Mouse (Mus musculus) CH12.LX (cell line): ENCODE data around the gene Vstm5. TPM values are rescaled to one million over a fixed set of nuclear protein-coding genes. Genes with fewer than 3 reads are reported as not detected.
"Not testable (repeated sequence)": the region's sequence is repeated elsewhere in the genome, so short reads cannot be mapped to it uniquely, and the experiment has no call there.

Experiments
- DNase-seq: peaks from one replicate; pipeline ENCODE4 v3.0.0-alpha.2; 2013; ENCODE audit errors: extremely low read depth
- H3K27ac ChIP-seq: 2 replicates; pipeline ENCODE4 v1.5.1; 2012; ENCODE audit warnings: low read depth, mild to moderate bottlenecking, control low read depth, moderate library complexity; ENCODE audit not compliant: insufficient read depth
- H3K27me3 ChIP-seq: replicated peaks from 2 replicates; pipeline ENCODE3; 2012; ENCODE audit warnings: inconsistent platforms
- H3K36me3 ChIP-seq, 2 experiments: replicated peaks in 1 of 2; 2 replicates each; pipeline versions ENCODE3 to v1.6.1; 2012; ENCODE audit warnings: inconsistent platforms in 1 of 2, low read length in 1 of 2, mild to moderate bottlenecking in 1 of 2, mixed read lengths in 1 of 2, moderate library complexity in 1 of 2; ENCODE audit not compliant: control insufficient read depth in 1 of 2, insufficient read depth in 1 of 2
- H3K4me1 ChIP-seq, 2 experiments: 2 replicates each; pipeline ENCODE4 v1.6.1; 2012; ENCODE audit warnings: inconsistent platforms in 1 of 2, moderate library complexity in 1 of 2; ENCODE audit not compliant: insufficient read depth in 2 of 2, control insufficient read depth in 1 of 2
- H3K4me2 ChIP-seq: 2 replicates; pipeline ENCODE4 v1.6.1; 2012; ENCODE audit warnings: low read depth, mild to moderate bottlenecking, control low read depth; ENCODE audit not compliant: poor library complexity, insufficient read depth, severe bottlenecking
- H3K4me3 ChIP-seq, 3 experiments: fragments of 150-350 bp in 1 of 3; sonication (generic) in 1 of 3; replicated peaks in 1 of 3; 2 replicates each; pipeline versions ENCODE3 to v1.5.1; 2011 to 2012; ENCODE audit warnings: low read depth in 2 of 3, low read length in 2 of 3, mild to moderate bottlenecking in 2 of 3, moderate library complexity in 2 of 3, control low read depth in 1 of 3, improper control_type of control experiment in 1 of 3, inconsistent platforms in 1 of 3, mixed read lengths in 1 of 3; ENCODE audit not compliant: poor library complexity in 1 of 3
- H3K79me2 ChIP-seq: replicated peaks from 2 replicates; pipeline ENCODE4 v1.6.1; 2012; ENCODE audit warnings: mild to moderate bottlenecking, moderate library complexity; ENCODE audit not compliant: control insufficient read depth, poor library complexity, insufficient read depth, severe bottlenecking; ENCODE audit errors: extremely low read depth
- H3K9ac ChIP-seq: 2 replicates; pipeline ENCODE4 v1.6.1; 2012; ENCODE audit warnings: low read depth, mild to moderate bottlenecking, control low read depth, moderate library complexity; ENCODE audit not compliant: insufficient read depth
- H3K9me3 ChIP-seq: replicated peaks from 2 replicates; pipeline ENCODE3; 2012; ENCODE audit warnings: low read length, inconsistent platforms, mixed read lengths
- CHD1 ChIP-seq: IDR thresholded peaks from 2 replicates; pipeline ENCODE4 v1.6.1; 2012; ENCODE audit warnings: low read depth, low read length, improper control_type of control experiment, inconsistent platforms
- CHD2 ChIP-seq: IDR thresholded peaks from 2 replicates; pipeline ENCODE4 v1.6.1; 2011; ENCODE audit warnings: low read length, improper control_type of control experiment
- CTCF ChIP-seq, 2 experiments: IDR thresholded peaks in 1 of 2; conservative IDR thresholded peaks in 1 of 2; 2 replicates each; pipeline ENCODE4 v1.5.1; 2011 to 2012; ENCODE audit warnings: low read depth in 2 of 2, low read length in 2 of 2, improper control_type of control experiment in 1 of 2, inconsistent platforms in 1 of 2, mild to moderate bottlenecking in 1 of 2, moderate library complexity in 1 of 2
- GABPA ChIP-seq: IDR thresholded peaks from 2 replicates; pipeline ENCODE4 v1.6.1; 2012; ENCODE audit warnings: low read depth, low read length, improper control_type of control experiment, inconsistent platforms; ENCODE audit not compliant: insufficient replicate concordance
- HCFC1 ChIP-seq: IDR thresholded peaks from 2 replicates; pipeline ENCODE4 v1.6.1; 2012; ENCODE audit warnings: low read depth, mild to moderate bottlenecking, inconsistent platforms, low read length, improper control_type of control experiment
- IRF4 ChIP-seq: IDR thresholded peaks from 2 replicates; pipeline ENCODE4 v1.6.1; 2014; ENCODE audit warnings: low read depth, mild to moderate bottlenecking, inconsistent platforms, low read length, improper control_type of control experiment
- JUN ChIP-seq: IDR thresholded peaks from 2 replicates; pipeline ENCODE4 v1.6.1; 2011; ENCODE audit warnings: low read depth, mild to moderate bottlenecking, low read length, improper control_type of control experiment, moderate library complexity; ENCODE audit not compliant: insufficient read depth
- JUND ChIP-seq: conservative IDR thresholded peaks from 2 replicates; pipeline ENCODE4 v1.6.1; 2011; ENCODE audit warnings: low read depth, low read length, improper control_type of control experiment
- MAFK ChIP-seq: IDR thresholded peaks from 2 replicates; pipeline ENCODE4 v1.6.1; 2011; ENCODE audit warnings: low read length, improper control_type of control experiment; ENCODE audit not compliant: insufficient replicate concordance
- MAX ChIP-seq: IDR thresholded peaks from 2 replicates; pipeline ENCODE4 v1.6.1; 2011; ENCODE audit warnings: low read length, improper control_type of control experiment
- MAZ ChIP-seq: IDR thresholded peaks from 2 replicates; pipeline ENCODE4 v1.6.1; 2012; ENCODE audit warnings: low read depth, mild to moderate bottlenecking, inconsistent platforms, low read length, improper control_type of control experiment, moderate library complexity
- MXI1 ChIP-seq: IDR thresholded peaks from 2 replicates; pipeline ENCODE4 v1.6.1; 2011; ENCODE audit warnings: mild to moderate bottlenecking, low read depth, low read length, improper control_type of control experiment
- MYC ChIP-seq: IDR thresholded peaks from 2 replicates; pipeline ENCODE4 v1.6.1; 2011; ENCODE audit warnings: low read depth, mild to moderate bottlenecking, improper control_type of control experiment, low read length
- NELFE ChIP-seq: IDR thresholded peaks from 2 replicates; pipeline ENCODE4 v1.6.1; 2011; ENCODE audit warnings: low read depth, low read length, improper control_type of control experiment
- NRF1 ChIP-seq: IDR thresholded peaks from 2 replicates; pipeline ENCODE4 v1.6.1; 2014; ENCODE audit warnings: low read depth, mild to moderate bottlenecking, inconsistent platforms, low read length, improper control_type of control experiment, moderate library complexity
- POLR2AphosphoS2 ChIP-seq: IDR thresholded peaks from 2 replicates; pipeline ENCODE4 v1.6.1; 2011; ENCODE audit warnings: low read depth, low read length, improper control_type of control experiment
- RCOR1 ChIP-seq: conservative IDR thresholded peaks from 2 replicates; pipeline ENCODE4 v1.6.1; 2012; ENCODE audit warnings: low read depth, mild to moderate bottlenecking, inconsistent platforms, low read length, improper control_type of control experiment
- SMC3 ChIP-seq: IDR thresholded peaks from 2 replicates; pipeline ENCODE4 v1.6.1; 2011; ENCODE audit warnings: low read depth, low read length, improper control_type of control experiment
- TBP ChIP-seq: conservative IDR thresholded peaks from 2 replicates; pipeline ENCODE4 v1.6.1; 2011; ENCODE audit warnings: low read depth, low read length, improper control_type of control experiment
- TCF12 ChIP-seq: IDR thresholded peaks from 2 replicates; pipeline ENCODE4 v1.6.1; 2014; ENCODE audit warnings: low read depth, mild to moderate bottlenecking, inconsistent platforms, low read length, improper control_type of control experiment
- ZC3H11A ChIP-seq: IDR thresholded peaks from 2 replicates; pipeline ENCODE4 v1.6.1; 2012; ENCODE audit warnings: low read depth, mild to moderate bottlenecking, inconsistent platforms, low read length, improper control_type of control experiment
- ZNF384 ChIP-seq: IDR thresholded peaks from 2 replicates; pipeline ENCODE4 v1.6.1; 2012; ENCODE audit warnings: low read depth, low read length, improper control_type of control experiment, inconsistent platforms
- dilution Hi-C: fragments of 300-500 bp; cut with MboI; formaldehyde crosslinking; loops from 2 replicates; pipeline ENCODE4 v1.14.3; 2020; ENCODE audit warnings: low sequenced_read_pairs; ENCODE audit not compliant: extremely low pct_unique_long_range_greater_than_20kb, extremely low pct_ligation_motif_present
- in situ Hi-C: fragments of 300-500 bp; cut with MboI; formaldehyde crosslinking; loops from 3 replicates; pipeline ENCODE4 v1.14.3; 2019; ENCODE audit warnings: low sequenced_read_pairs, low pct_ligation_motif_present, low pct_unique_long_range_greater_than_20kb, mixed read lengths
- polyA plus RNA-seq: library from polyadenylated mRNA; unstranded; fragments of >175 nt; gene quantifications from 2 replicates; pipeline ENCODE4 v1.2.1, GENCODE M21; 2012; ENCODE audit warnings: low read depth; ENCODE audit not compliant: insufficient read length
- total RNA-seq, 2 experiments: library from RNA; depleted of rRNA; stranded (reverse); fragments of 300-350 nt in 1 of 2; fragments of >200 nt in 1 of 2; gene quantifications; 2 replicates each; pipeline ENCODE4 v1.2.3; 2012 to 2014

Gene Vstm5
- total and polyA plus RNA-seq, 3 experiments = not detected

- H3K4me1 ChIP-seq = peaks cover 2 to 34% of the 10 kb centered on the region in 2 experiments; a peak in 3 of 4 replicates
These were observed 63.2 kb downstream of the Vstm5 start for GRCm38 (mm10) chr9:15302006-15302405.

GRCm38 (mm10) chr9:15302881-15303280, 64.0 kb downstream of the Vstm5 start:
- no peak overlapping the region for H3K27ac ChIP-seq
- no peak for TF ChIP-seq SMC3
- TF ChIP-seq, all 38 proteins: peak for 0
- H3K9ac ChIP-seq = no peak overlapping the region
- peaks cover 17% of the 10 kb centered on the region for H3K79me2 ChIP-seq
- no peaks in the 10 kb centered on the region for H3K27me3 ChIP-seq
- H3K36me3 ChIP-seq = peaks cover 3 to 9% of the 10 kb centered on the region in 2 experiments
- H3K4me3 ChIP-seq = no peak overlapping the region
- dilution Hi-C loops (no loop called here), in situ Hi-C loops (no loop called here)
- no peak for DNase-seq
- H3K4me2 ChIP-seq = no peak overlapping the region
- peaks cover 2 to 34% of the 10 kb centered on the region in 2 experiments; a peak in 3 of 4 replicates for H3K4me1 ChIP-seq
- H3K9me3 ChIP-seq = no peaks in the 10 kb centered on the region

More at GRCm38 (mm10) chr9:15302006-15302405, 63.2 kb downstream of the Vstm5 start:
- H3K9ac ChIP-seq, H3K27ac ChIP-seq, H3K36me3 ChIP-seq, H3K27me3 ChIP-seq, in situ Hi-C loops, DNase-seq, dilution Hi-C loops, H3K9me3 ChIP-seq, H3K4me2 ChIP-seq, H3K79me2 ChIP-seq: not testable (repeated sequence)
- peak overlapping the region in 1 of 3 experiments; percentile 52 for H3K4me3 ChIP-seq
- TF ChIP-seq MYC (0 out of 2 replicates have a peak, but pooled peaks have one; percentile 20), ZNF384 (peak; percentile 18; the same call in 1 of the 2 replicates), NELFE (0 out of 2 replicates have a peak, but pooled peaks have one; percentile 6), CTCF (conservative IDR thresholded peaks at IDR 0.05 in 1 of 2, IDR thresholded peaks at IDR 0.05 in 1 of 2; ENCODE audit: low read depth in 2 of 2, low read length in 2 of 2) (peak; percentile 6 to 40; a peak in 2 of 4 replicates)

GRCm38 (mm10) chr9:15305503-15306397, 66.9 kb downstream of the Vstm5 start, which contains the start of gene Taf1d:
TSS of gene Taf1d (plus strand) at chr9:15306214.
- H3K27me3 ChIP-seq = no peaks in the 10 kb centered on the region
- H3K27ac ChIP-seq = peak within 1 kb of the TSS; percentile 57
- peaks cover 2 to 35% of the 10 kb centered on the region in 2 experiments; a peak in 3 of 4 replicates for H3K4me1 ChIP-seq
- peak within 1 kb of the TSS; percentile 69 to 94 (median 85) for H3K4me3 ChIP-seq
- peak within 1 kb of the TSS; percentile 90 for H3K4me2 ChIP-seq
- in situ Hi-C loops (no loop called here), dilution Hi-C loops (no loop called here)
- peaks cover 40% of the 10 kb centered on the region for H3K79me2 ChIP-seq
- H3K9ac ChIP-seq = peak within 1 kb of the TSS; percentile 90
- no peaks in the 10 kb centered on the region for H3K9me3 ChIP-seq
- H3K36me3 ChIP-seq = peaks cover 21 to 33% of the 10 kb centered on the region in 2 experiments
- peak; percentile 89 for DNase-seq
- TF ChIP-seq CTCF (conservative IDR thresholded peaks at IDR 0.05 in 1 of 2, IDR thresholded peaks at IDR 0.05 in 1 of 2; ENCODE audit: low read depth in 2 of 2, low read length in 2 of 2) (no peak), HCFC1 (peak; percentile 66), JUND (no peak), NRF1 (no peak), CHD2 (peak; percentile 98), POLR2AphosphoS2 (peak; percentile 96), MAX (no peak), MXI1 (peak; percentile 14; the same call in 1 of the 2 replicates), IRF4 (no peak; the same call in 1 of the 2 replicates), RCOR1 (no peak), GABPA (no peak), CHD1 (0 out of 2 replicates have a peak, but pooled peaks have one; percentile 4), ZNF384 (peak; percentile 81), ZC3H11A (no peak), TBP (peak; percentile 92), MAFK (no peak), MAZ (no peak), JUN (no peak), TCF12 (peak; percentile 96)
